Mouse (Mus musculus): ENCODE results near the gene Scgb1b20.
"Not testable (repeated sequence)": the region's sequence is repeated elsewhere in the genome, so short reads cannot be mapped to it uniquely, and the experiment has no call there.

DNA sequence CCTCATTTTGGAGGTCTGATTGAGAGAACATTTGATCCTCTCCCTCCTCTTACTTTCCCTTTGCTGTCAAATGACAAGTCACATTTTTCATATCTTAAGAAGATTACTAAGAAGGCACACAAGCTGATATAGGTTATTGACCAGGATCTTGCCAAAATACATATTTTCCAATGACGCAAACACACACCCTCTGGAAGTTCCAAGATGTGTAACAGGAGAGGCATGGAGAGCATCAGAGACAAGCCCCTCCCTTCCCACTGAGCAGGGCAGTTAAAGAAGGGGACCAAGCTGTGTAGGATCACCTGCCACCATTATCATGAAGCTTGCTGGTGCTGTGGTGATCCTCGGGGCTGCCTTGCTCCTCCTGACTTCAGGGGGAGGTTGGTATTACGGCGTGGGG is at the start of gene Scgb1b20:
- TF ChIP-seq CTCF, POLR2A (IDR thresholded peaks at IDR 0.05; ENCODE audit: extremely low read depth, insufficient read depth, low read length): not testable (repeated sequence)
